Mouse (Mus musculus) cerebellum, adult 2 months (tissue): ENCODE measurements around the gene Tmem184b. TPM values are rescaled to one million over a fixed set of nuclear protein-coding genes. Genes with fewer than 3 reads are reported as not detected.
A peak's percentile ranks its signal among the peaks of the same experiment; 100 is the strongest.

Experiments
- DNase-seq, 2 experiments: peaks; one replicate each; pipeline ENCODE4 v3.0.0; 2021
- H3K27ac ChIP-seq: fragments of 200-500 bp; 2 replicates; pipeline ENCODE4 v1.5.1; 2012; ENCODE audit warnings: low read length, control low read depth, inconsistent platforms; ENCODE audit not compliant: insufficient read depth
- H3K27me3 ChIP-seq: fragments of 200-500 bp; 2 replicates; pipeline ENCODE4 v1.6.1; 2012; ENCODE audit warnings: inconsistent platforms, mild to moderate bottlenecking, low read length, moderate library complexity; ENCODE audit not compliant: control insufficient read depth, insufficient read depth
- H3K4me1 ChIP-seq: fragments of 200-500 bp; 2 replicates; pipeline ENCODE4 v1.6.1; 2011; ENCODE audit warnings: low read length; ENCODE audit not compliant: control insufficient read depth, insufficient read depth
- H3K4me3 ChIP-seq: fragments of 200-500 bp; replicated peaks from 2 replicates; pipeline ENCODE3; 2011; ENCODE audit warnings: mild to moderate bottlenecking, low read depth, low read length, control low read depth; ENCODE audit not compliant: insufficient read depth
- CTCF ChIP-seq: fragments of 200-500 bp; IDR thresholded peaks from 2 replicates; pipeline ENCODE4 v1.5.1; 2011; ENCODE audit warnings: low read depth, mild to moderate bottlenecking, control low read depth, low read length, moderate library complexity, borderline replicate concordance; ENCODE audit not compliant: insufficient read depth
- POLR2A ChIP-seq: fragments of 200-500 bp; IDR thresholded peaks from 2 replicates; pipeline ENCODE4 v1.6.1; 2011; ENCODE audit warnings: low read length, control low read depth, borderline replicate concordance; ENCODE audit not compliant: insufficient read depth
- WGBS: fragments of 180-500 bp; shearing (Covaris S2); methylation state at CpG from one replicate; pipeline ENCODE4 v1.1.7; 2018; 5-methylcytosine and 5-hydroxymethylcytosine counted together
- polyA plus RNA-seq: library from polyadenylated mRNA; depleted of rRNA; stranded (reverse); fragments of >200 nt; gene quantifications from 2 replicates; pipeline ENCODE4 v1.2.3, GENCODE M21; 2012; rRNA removed

The Tmem184b gene
- 88.5 and 95.4 TPM in 2 replicates for polyA plus RNA-seq

- TF ChIP-seq CTCF (no peak), POLR2A (peak; percentile 77)
- 1% methylated on average over 90 of the region's 90 CpGs for WGBS
- Histone ChIP-seq H3K4me1 (peaks cover 20% of the 10 kb centered on the region), H3K27ac (peak within 1 kb of the TSS; percentile 92), H3K4me3 (peak within 1 kb of the TSS; percentile 99), H3K27me3 (no peaks in the 10 kb centered on the region)
- peak; percentile 88 to 91 for DNase-seq
Measured at GRCm38 (mm10) chr15:79402836-79403762, at the start of gene Tmem184b. TSS of gene Tmem184b (minus strand) at chr15:79403569.

- no peak for TF ChIP-seq POLR2A
- no peak for TF ChIP-seq CTCF
- H3K27me3 ChIP-seq, result no peaks in the 10 kb centered on the region
- 96% methylated on average over 3 of the region's 3 CpGs for WGBS
Measured at GRCm38 (mm10) chr15:79448041-79448440, 44.7 kb upstream of the Tmem184b start.

GRCm38 (mm10) chr15:79445786-79446654 lies 42.7 kb upstream of the Tmem184b start:
- no peak for TF ChIP-seq CTCF
- TF ChIP-seq POLR2A, result no peak
- WGBS, result 80% methylated on average over 8 of the region's 8 CpGs
- H3K4me1 ChIP-seq, result peaks cover 11% of the 10 kb centered on the region
- H3K4me3 ChIP-seq, result no peak overlapping the region
- no peaks in the 10 kb centered on the region for H3K27me3 ChIP-seq
- no peak overlapping the region for H3K27ac ChIP-seq
- no peak for DNase-seq

More at GRCm38 (mm10) chr15:79448041-79448440, 44.7 kb upstream of the Tmem184b start:
- Histone ChIP-seq H3K4me1 (peaks cover 3% of the 10 kb centered on the region), H3K4me3 (no peak overlapping the region), H3K27ac (no peak overlapping the region)
- no peak for DNase-seq

GRCm38 (mm10) chr15:79443856-79444410 lies 40.6 kb upstream of the Tmem184b start:
- DNase-seq, result no peak
- no peak for TF ChIP-seq CTCF
- no peak for TF ChIP-seq POLR2A
- WGBS, result 79% methylated on average over 7 of the region's 7 CpGs
- H3K4me1 ChIP-seq, result peaks cover 19% of the 10 kb centered on the region
- H3K27me3 ChIP-seq, result no peaks in the 10 kb centered on the region
- H3K27ac ChIP-seq, result no peak overlapping the region
- H3K4me3 ChIP-seq, result no peak overlapping the region

GRCm38 (mm10) chr15:79442961-79443518 lies 39.7 kb upstream of the Tmem184b start:
- Histone ChIP-seq H3K27ac (no peak overlapping the region), H3K4me1 (peaks cover 27% of the 10 kb centered on the region), H3K4me3 (peak overlapping the region; percentile 88), H3K27me3 (no peaks in the 10 kb centered on the region)
- TF ChIP-seq CTCF (no peak), POLR2A (no peak)
- WGBS, result 46% methylated on average over 9 of the region's 9 CpGs
- DNase-seq, result no peak

- DNase-seq, result no peak
- peaks cover 33% of the 10 kb centered on the region for H3K4me1 ChIP-seq
- no peaks in the 10 kb centered on the region for H3K27me3 ChIP-seq
- H3K4me3 ChIP-seq, result peak overlapping the region; percentile 88
- WGBS, result under 1% methylated on average over 6 of the region's 6 CpGs
- TF ChIP-seq CTCF (no peak), POLR2A (no peak)
- H3K27ac ChIP-seq, result peak overlapping the region; percentile 78
Measured at GRCm38 (mm10) chr15:79442257-79442611, 38.9 kb upstream of the Tmem184b start.

GRCm38 (mm10) chr15:79441331-79442256 lies 38.2 kb upstream of the Tmem184b start:
- H3K4me1 ChIP-seq, result peaks cover 40% of the 10 kb centered on the region
- peak overlapping the region; percentile 88 for H3K4me3 ChIP-seq
- DNase-seq, result peak; percentile 84
- H3K27me3 ChIP-seq, result no peaks in the 10 kb centered on the region
- H3K27ac ChIP-seq, result peak overlapping the region; percentile 92
- 0 out of 2 replicates have a peak, but pooled peaks have one; percentile 15 for TF ChIP-seq POLR2A
- TF ChIP-seq CTCF, result no peak
- WGBS, result under 1% methylated on average over 98 of the region's 107 CpGs
